8 mouse cellular contexts compared by ENCODE assay signal in genomic region chr10:109832768-109833291, GRCm38 (mm10).
DNase-seq lines count a peak whose midpoint lies in the region; ATAC-seq lines count a peak whose summit lies in the region.

No protein-coding gene starts in this region.

- no peaks in the 10 kb centered on the region for H3K27me3 ChIP-seq in neural tube, embryonic 11.5 days (ENCODE audit: control insufficient read depth, insufficient read depth, low read length)
- H3K27me3 ChIP-seq in forebrain, embryonic 14.5 days (replicated peaks; ENCODE audit: control insufficient read depth, insufficient read depth, low read length), result no peaks in the 10 kb centered on the region

- peak overlapping the region; percentile 26 for H3K4me3 ChIP-seq in neural tube, embryonic 11.5 days (ENCODE audit: low read depth, low read length)
- peak overlapping the region; percentile 39 for H3K4me3 ChIP-seq in forebrain, embryonic 14.5 days (ENCODE audit: low read depth, low read length)

- no peaks in the 10 kb centered on the region for H3K36me3 ChIP-seq in neural tube, embryonic 11.5 days (ENCODE audit: control insufficient read depth, insufficient read depth, low read length)
- H3K36me3 ChIP-seq in forebrain, embryonic 14.5 days (ENCODE audit: control insufficient read depth, insufficient read depth, low read length), result no peaks in the 10 kb centered on the region

- 27% methylated on average over 18 of the region's 18 CpGs for WGBS in neural tube, embryonic 11.5 days
- WGBS in forebrain, embryonic 14.5 days, result 4% methylated on average over 18 of the region's 18 CpGs

- H3K4me2 ChIP-seq in neural tube, embryonic 11.5 days (ENCODE audit: low read depth), result peak overlapping the region; percentile 36
- H3K4me2 ChIP-seq in forebrain, embryonic 14.5 days (ENCODE audit: low read length), result peak overlapping the region; percentile 62

- no peak overlapping the region for H3K27ac ChIP-seq in neural tube, embryonic 11.5 days (ENCODE audit: low read depth, low read length)
- peak overlapping the region; percentile 71 for H3K27ac ChIP-seq in forebrain, embryonic 14.5 days (ENCODE audit: low read depth, low read length)

- peak overlapping the region; percentile 19; the same call in 1 of the 2 replicates for H3K9ac ChIP-seq in neural tube, embryonic 11.5 days (ENCODE audit: low read length)
- peak overlapping the region; percentile 51 for H3K9ac ChIP-seq in forebrain, embryonic 14.5 days (ENCODE audit: low read length)

- no peaks in the 10 kb centered on the region for H3K9me3 ChIP-seq in neural tube, embryonic 11.5 days (ENCODE audit: control insufficient read depth, low read length)
- H3K9me3 ChIP-seq in forebrain, embryonic 14.5 days (replicated peaks; ENCODE audit: control insufficient read depth, low read length), result no peaks in the 10 kb centered on the region

- H3K4me1 ChIP-seq in neural tube, embryonic 11.5 days (ENCODE audit: control insufficient read depth, insufficient read depth, low read length), result no peaks in the 10 kb centered on the region
- 0 out of 2 replicates have a peak, but pooled peaks cover 3% of the 10 kb centered on the region for H3K4me1 ChIP-seq in forebrain, embryonic 14.5 days (ENCODE audit: control insufficient read depth, insufficient read depth, low read length)

- DNase-seq in neural tube, embryonic 11.5 days (ENCODE audit: low spot score), result peak; percentile 57
- no peak for DNase-seq in neural tube, embryonic 10.5 days (ENCODE audit: extremely low spot score, low spot score)
- DNase-seq in forebrain, embryonic 14.5 days (ENCODE audit: low spot score), result peak; percentile 71
- peak; percentile 35 for DNase-seq in left cerebral cortex, adult 11 months (ENCODE audit: low spot score)
- peak; percentile 17 for DNase-seq in retina, postnatal 7 days (ENCODE audit: low read depth, low spot score)
- no peak for DNase-seq in kidney, postnatal 36 days
- DNase-seq in ovary, postnatal 10 days (ENCODE audit: low spot score), result no peak

- peak; percentile 76 for ATAC-seq in neural tube, embryonic 11.5 days (ENCODE audit: insufficient read depth, low FRiP score, low TSS enrichment)
- ATAC-seq in forebrain, embryonic 14.5 days, result peak; percentile 66
- no peak for ATAC-seq in megakaryocyte progenitor cell, adult 5-6 weeks (replicated peaks; ENCODE audit: poor library complexity)

Comparison
In these comparisons a context has a peak if more than half of its experiments do, and no peak if none do; other contexts are left out.
1. DNase-seq: peak in neural tube, embryonic 11.5 days (single experiment), forebrain, embryonic 14.5 days (single experiment), left cerebral cortex, adult 11 months (single experiment) and retina, postnatal 7 days (single experiment); none in neural tube, embryonic 10.5 days (single experiment), kidney, postnatal 36 days (0 of 2) and ovary, postnatal 10 days (single experiment).